Mouse (Mus musculus): ENCODE data around the gene Clrn2. TPM values are rescaled to one million over a fixed set of nuclear protein-coding genes. Genes with fewer than 3 reads are reported as not detected.

Gene Clrn2
- polyA plus RNA-seq, 1 experiment from 2014 or later, result not detected

GRCm38 (mm10) chr5:45496042-45496441 is 42.5 kb downstream of the Clrn2 start:
- Histone ChIP-seq H3K36me3 (ENCODE audit: control insufficient read depth, insufficient read depth, low read length) (peaks cover 5% of the 10 kb centered on the region), H3K27me3 (replicated peaks; ENCODE audit: control insufficient read depth, insufficient read depth, low read length) (no peaks in the 10 kb centered on the region), H3K27ac (ENCODE audit: low read length) (peak overlapping the region; percentile 67), H3K9me3 (ENCODE audit: control insufficient read depth, low read length) (no peaks in the 10 kb centered on the region), H3K4me3 (ENCODE audit: low read length) (no peak overlapping the region), H3K4me1 (ENCODE audit: control insufficient read depth, insufficient read depth, low read length) (peaks cover 13% of the 10 kb centered on the region), H3K9ac (ENCODE audit: low read depth, low read length) (no peak overlapping the region), H3K4me2 (ENCODE audit: low read depth, low read length) (peak overlapping the region; percentile 26; the same call in 1 of the 2 replicates)
- peak; percentile 24; the same call in 1 of the 2 replicates for ATAC-seq

GRCm38 (mm10) chr5:45496479-45496878 is 42.9 kb downstream of the Clrn2 start:
- WGBS, result 87% methylated on average over 4 of the region's 4 CpGs
- H3K4me2 ChIP-seq (ENCODE audit: low read depth, low read length), result no peak overlapping the region
- H3K27ac ChIP-seq (ENCODE audit: low read length), result no peak overlapping the region
- peaks cover 13% of the 10 kb centered on the region for H3K4me1 ChIP-seq (ENCODE audit: control insufficient read depth, insufficient read depth, low read length)
- H3K9me3 ChIP-seq (ENCODE audit: control insufficient read depth, low read length), result no peaks in the 10 kb centered on the region
- ATAC-seq, result no peak
- H3K27me3 ChIP-seq (replicated peaks; ENCODE audit: control insufficient read depth, insufficient read depth, low read length), result no peaks in the 10 kb centered on the region
- H3K9ac ChIP-seq (ENCODE audit: low read depth, low read length), result no peak overlapping the region
- no peak overlapping the region for H3K4me3 ChIP-seq (ENCODE audit: low read length)
- peaks cover 6% of the 10 kb centered on the region for H3K36me3 ChIP-seq (ENCODE audit: control insufficient read depth, insufficient read depth, low read length)

- H3K4me1 ChIP-seq (ENCODE audit: control insufficient read depth, insufficient read depth, low read length), result peaks cover 13% of the 10 kb centered on the region
- no peaks in the 10 kb centered on the region for H3K9me3 ChIP-seq (ENCODE audit: control insufficient read depth, low read length)
- H3K36me3 ChIP-seq (ENCODE audit: control insufficient read depth, insufficient read depth, low read length), result peaks cover 12% of the 10 kb centered on the region
- H3K4me2 ChIP-seq (ENCODE audit: low read depth, low read length), result no peak overlapping the region
- H3K27me3 ChIP-seq (replicated peaks; ENCODE audit: control insufficient read depth, insufficient read depth, low read length), result no peaks in the 10 kb centered on the region
- no peak overlapping the region for H3K9ac ChIP-seq (ENCODE audit: low read depth, low read length)
- H3K27ac ChIP-seq (ENCODE audit: low read length), result no peak overlapping the region
- WGBS, result 90% methylated on average over 12 of the region's 12 CpGs
- ATAC-seq, result no peak
- no peak overlapping the region for H3K4me3 ChIP-seq (ENCODE audit: low read length)
These were observed 43.5 kb downstream of the Clrn2 start for GRCm38 (mm10) chr5:45496930-45497550.

- Histone ChIP-seq H3K4me3 (ENCODE audit: low read length) (no peak overlapping the region), H3K4me2 (ENCODE audit: low read depth, low read length) (no peak overlapping the region), H3K9ac (ENCODE audit: low read depth, low read length) (no peak overlapping the region), H3K36me3 (ENCODE audit: control insufficient read depth, insufficient read depth, low read length) (peaks cover 12% of the 10 kb centered on the region), H3K27ac (ENCODE audit: low read length) (no peak overlapping the region), H3K27me3 (replicated peaks; ENCODE audit: control insufficient read depth, insufficient read depth, low read length) (no peaks in the 10 kb centered on the region), H3K9me3 (ENCODE audit: control insufficient read depth, low read length) (no peaks in the 10 kb centered on the region), H3K4me1 (ENCODE audit: control insufficient read depth, insufficient read depth, low read length) (peaks cover 13% of the 10 kb centered on the region)
- 86% methylated on average over 5 of the region's 5 CpGs for WGBS
- no peak for ATAC-seq
These were observed 44.0 kb downstream of the Clrn2 start for GRCm38 (mm10) chr5:45497564-45497963.

- H3K9me3 ChIP-seq (ENCODE audit: control insufficient read depth, low read length), result no peaks in the 10 kb centered on the region
- no peak for ATAC-seq
- no peak overlapping the region for H3K27ac ChIP-seq (ENCODE audit: low read length)
- H3K4me1 ChIP-seq (ENCODE audit: control insufficient read depth, insufficient read depth, low read length), result no peaks in the 10 kb centered on the region
- peaks cover 22% of the 10 kb centered on the region for H3K36me3 ChIP-seq (ENCODE audit: control insufficient read depth, insufficient read depth, low read length)
- H3K27me3 ChIP-seq (replicated peaks; ENCODE audit: control insufficient read depth, insufficient read depth, low read length), result no peaks in the 10 kb centered on the region
- no peak overlapping the region for H3K4me3 ChIP-seq (ENCODE audit: low read length)
- no peak overlapping the region for H3K9ac ChIP-seq (ENCODE audit: low read depth, low read length)
- no peak overlapping the region for H3K4me2 ChIP-seq (ENCODE audit: low read depth, low read length)
- 86% methylated on average over 7 of the region's 7 CpGs for WGBS
These were observed 56.5 kb downstream of the Clrn2 start for GRCm38 (mm10) chr5:45510071-45510470.

- WGBS, result 87% methylated on average over 6 of the region's 6 CpGs
- Histone ChIP-seq H3K9me3 (ENCODE audit: control insufficient read depth, low read length) (no peaks in the 10 kb centered on the region), H3K27ac (ENCODE audit: low read length) (no peak overlapping the region), H3K4me1 (ENCODE audit: control insufficient read depth, insufficient read depth, low read length) (no peaks in the 10 kb centered on the region), H3K27me3 (replicated peaks; ENCODE audit: control insufficient read depth, insufficient read depth, low read length) (no peaks in the 10 kb centered on the region), H3K4me2 (ENCODE audit: low read depth, low read length) (no peak overlapping the region), H3K9ac (ENCODE audit: low read depth, low read length) (no peak overlapping the region), H3K36me3 (ENCODE audit: control insufficient read depth, insufficient read depth, low read length) (peaks cover 6% of the 10 kb centered on the region; the same call in 1 of the 2 replicates), H3K4me3 (ENCODE audit: low read length) (no peak overlapping the region)
- ATAC-seq, result no peak
These were observed 59.4 kb downstream of the Clrn2 start for GRCm38 (mm10) chr5:45512908-45513307.

- Histone ChIP-seq H3K4me3 (ENCODE audit: low read length) (no peak overlapping the region), H3K4me2 (ENCODE audit: low read depth, low read length) (no peak overlapping the region), H3K36me3 (ENCODE audit: control insufficient read depth, insufficient read depth, low read length) (peaks cover 5% of the 10 kb centered on the region; the same call in 1 of the 2 replicates), H3K9ac (ENCODE audit: low read depth, low read length) (no peak overlapping the region), H3K27ac (ENCODE audit: low read length) (no peak overlapping the region), H3K4me1 (ENCODE audit: control insufficient read depth, insufficient read depth, low read length) (no peaks in the 10 kb centered on the region), H3K27me3 (replicated peaks; ENCODE audit: control insufficient read depth, insufficient read depth, low read length) (no peaks in the 10 kb centered on the region), H3K9me3 (ENCODE audit: control insufficient read depth, low read length) (no peaks in the 10 kb centered on the region)
- no peak for ATAC-seq
- WGBS, result 98% methylated on average over 2 of the region's 2 CpGs
These were observed 60.0 kb downstream of the Clrn2 start for GRCm38 (mm10) chr5:45513511-45513910.

Other genes with a start within 250 kb of the Clrn2 start
- 359 and 405 TPM in 2 replicates for gene Qdpr, start 3.5 kb upstream of the Clrn2 start, polyA plus RNA-seq (2015; fragmentation: Nextera tagmentation; extraction: Ambion mirVana)
- gene Lap3, start 39.6 kb downstream of the Clrn2 start, polyA plus RNA-seq (2015; fragmentation: Nextera tagmentation; extraction: Ambion mirVana), result 153 and 162 TPM in 2 replicates
- gene Med28, start 66.5 kb downstream of the Clrn2 start, polyA plus RNA-seq (2015; fragmentation: Nextera tagmentation; extraction: Ambion mirVana), result 220 and 233 TPM in 2 replicates
- gene Fam184b, start 185.9 kb downstream of the Clrn2 start, polyA plus RNA-seq (2015; fragmentation: Nextera tagmentation; extraction: Ambion mirVana), result 2.6 and 2.9 TPM in 2 replicates
- 33.9 and 37.0 TPM in 2 replicates for gene Ncapg, start 216.2 kb downstream of the Clrn2 start, polyA plus RNA-seq (2015; fragmentation: Nextera tagmentation; extraction: Ambion mirVana)